Comparison of ENCODE assay signal across 17 mouse cellular contexts in the genomic region with DNA sequence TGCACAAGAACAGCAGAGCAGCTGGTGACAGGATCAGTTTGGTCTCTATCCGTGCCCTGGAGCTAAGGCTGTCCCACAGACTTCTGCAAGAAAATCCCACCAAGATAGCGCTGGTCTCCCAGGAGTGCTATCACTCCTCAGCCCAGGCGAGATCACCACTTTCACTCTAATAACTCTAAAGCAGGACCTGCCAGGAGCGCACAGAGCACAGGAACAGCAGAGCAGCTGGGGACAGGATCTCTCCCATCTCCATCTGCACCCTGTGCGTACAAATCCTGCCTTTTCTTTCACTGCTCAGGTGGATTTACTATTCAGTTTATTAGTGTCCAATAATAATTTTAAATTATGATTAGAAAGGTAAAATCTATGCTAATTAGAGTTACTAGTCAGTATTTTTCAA. TPM values are rescaled to one million over a fixed set of nuclear protein-coding genes. Genes with fewer than 3 reads are reported as not detected.
A peak's percentile ranks its signal among the peaks of the same experiment; 100 is the strongest.
DNase-seq lines count a peak whose midpoint lies in the region; TF ChIP-seq lines count a peak whose summit lies in the region.
"Had no signal": no experiment of that assay in that cellular context is flagged by ENCODE, and none has a peak within 500 bp of the region (broad histone marks: within the 10 kb centered on the region; RNA-seq: fewer than 3 reads in every experiment).

No protein-coding gene starts in this region.

- peak; percentile 36 to 48 for DNase-seq in cerebellum, adult 18-20 months
- DNase-seq in cerebellum, postnatal 36 days: no peak
- peak; percentile 31 for DNase-seq in cerebellum, adult 9-11 months
- DNase-seq in cerebellum, adult 8-10 months: no peak
- DNase-seq in brain, embryonic 14.5 days (ENCODE audit: low read depth): peak; percentile 1
- DNase-seq in left cerebral cortex, adult 18-20 months (ENCODE audit: low spot score in 2 of 2): no peak
- DNase-seq: adrenal gland, postnatal 10 days; adrenal gland, postnatal 36 days; B cell, adult 2 months; forebrain, postnatal 0 days; gastrocnemius, adult 2 months; gastrocnemius, postnatal 25 days; heart, adult 18-20 months; heart, postnatal 10 days; heart, postnatal 36 days; kidney, adult 11 months; kidney, adult 8-10 months had no signal

- no peak for TF ChIP-seq CTCF in brain, embryonic 14.5 days (IDR thresholded peaks at IDR 0.05; ENCODE audit: borderline replicate concordance, extremely low read depth, insufficient read depth, insufficient read length)

- no peak for TF ChIP-seq POLR2A in brain, embryonic 14.5 days (IDR thresholded peaks at IDR 0.05; ENCODE audit: borderline replicate concordance, extremely low read depth, insufficient read depth, insufficient read length, poor library complexity, severe bottlenecking)

RNA-seq across cellular contexts. Expression of gene Pde3b, which starts 14.7 kb away (rescaled TPM):
- 10.0 and 10.5 TPM in 2 replicates for polyA plus RNA-seq in brain, embryonic 14.5 days (2012; rRNA removed)
- total RNA-seq in left cerebral cortex, adult 18-20 months (2021): 1 to 10 TPM; 7.7 to 8.3 TPM

Comparison
In these comparisons a context has a peak if more than half of its experiments do, and no peak if none do; other contexts are left out.
1. DNase-seq: peak in cerebellum, adult 18-20 months (2 of 2), cerebellum, adult 9-11 months (single experiment) and brain, embryonic 14.5 days (single experiment); none in cerebellum, postnatal 36 days (0 of 2), cerebellum, adult 8-10 months (single experiment) and left cerebral cortex, adult 18-20 months (0 of 2).